Mouse (Mus musculus): Measurements from ENCODE around the gene Tbc1d25. TPM values are rescaled to one million over a fixed set of nuclear protein-coding genes. Genes with fewer than 3 reads are reported as not detected.

Tbc1d25 gene
- polyA plus RNA-seq (2012; rRNA removed; ENCODE audit: low replicate concordance), result 7.1 and 12.0 TPM in 2 replicates

DNA sequence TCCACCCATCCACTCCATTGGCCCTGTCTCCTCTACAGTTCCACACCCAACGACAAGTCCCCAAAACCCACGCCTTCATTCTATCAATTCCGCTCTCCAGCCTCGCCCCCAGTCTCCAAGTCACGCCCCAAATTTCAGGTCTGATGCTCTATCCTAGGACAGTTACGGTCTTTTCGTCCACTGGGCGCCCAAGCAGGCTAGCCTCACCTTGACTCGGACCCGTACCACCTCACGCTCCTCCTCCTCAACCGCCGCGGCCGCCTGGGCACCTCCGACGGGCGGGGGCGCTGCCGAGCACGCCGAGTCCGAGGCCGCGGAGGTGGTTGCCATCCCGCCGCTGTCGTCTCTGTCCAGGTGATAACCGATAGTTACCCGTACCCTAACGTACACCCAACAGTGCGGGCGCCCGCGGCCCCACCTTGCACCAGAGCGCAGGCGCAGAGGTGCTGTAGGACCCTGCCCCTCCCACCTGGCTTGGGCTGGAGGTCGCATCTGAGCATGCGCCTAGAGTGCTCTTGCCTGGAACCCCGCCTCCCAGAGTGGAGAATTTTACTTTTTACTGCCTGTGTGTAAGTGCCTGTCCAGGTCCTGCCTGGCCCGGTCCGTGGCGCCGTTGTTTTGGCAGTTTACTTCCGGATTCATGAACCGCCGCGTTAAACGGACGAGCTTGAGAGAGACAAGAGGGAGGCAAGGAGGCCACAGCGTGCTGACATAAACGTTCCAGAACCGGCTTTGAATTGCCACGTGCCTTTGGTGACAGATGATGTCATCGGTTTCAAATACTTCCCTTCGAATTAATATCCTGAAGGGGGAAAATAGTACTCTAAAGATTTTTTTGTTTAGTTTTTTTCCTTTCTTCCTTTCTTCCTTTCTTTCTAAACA, at the start of gene Tbc1d25:
Gene Tbc1d25 (minus strand): TSS at position 678 of the 882 bp plus-strand sequence.

DNA sequence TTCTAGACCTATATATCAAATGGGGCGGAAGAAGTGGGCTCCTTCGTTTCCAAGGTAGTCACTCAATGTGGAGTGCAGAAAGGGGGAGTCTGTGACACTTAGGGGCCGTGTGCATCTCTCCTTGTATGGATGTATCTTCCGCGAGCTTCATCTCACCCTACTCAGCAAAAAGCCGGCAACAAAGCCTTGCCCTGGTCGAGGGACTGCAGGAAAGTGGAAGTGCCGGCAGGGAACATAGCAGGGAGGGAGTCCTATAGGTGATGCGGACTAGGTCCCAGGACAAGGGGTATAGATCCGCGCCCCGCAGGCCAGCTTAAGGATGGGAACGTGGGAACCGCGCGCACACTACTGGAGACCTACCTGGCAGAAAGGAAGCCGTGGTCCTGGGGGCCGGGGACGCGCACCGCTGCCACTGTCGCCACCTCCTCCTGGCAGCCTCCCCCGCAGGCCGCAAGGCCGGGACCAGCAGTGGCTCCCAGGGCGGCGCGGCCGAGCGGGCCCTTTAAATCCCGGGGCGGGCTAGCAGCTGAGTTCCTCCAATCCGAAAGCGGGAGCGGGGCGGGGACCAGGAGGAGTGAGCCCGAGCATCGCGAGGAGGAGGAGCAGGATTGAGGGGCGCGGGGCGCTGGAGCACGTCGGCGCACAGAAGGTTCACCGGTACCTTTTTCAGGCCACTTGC, 30.2 kb upstream of the Tbc1d25 start, which contains the start of gene Porcn:
Gene Porcn (minus strand): TSS at position 511 of the 679 bp plus-strand sequence.

DNA sequence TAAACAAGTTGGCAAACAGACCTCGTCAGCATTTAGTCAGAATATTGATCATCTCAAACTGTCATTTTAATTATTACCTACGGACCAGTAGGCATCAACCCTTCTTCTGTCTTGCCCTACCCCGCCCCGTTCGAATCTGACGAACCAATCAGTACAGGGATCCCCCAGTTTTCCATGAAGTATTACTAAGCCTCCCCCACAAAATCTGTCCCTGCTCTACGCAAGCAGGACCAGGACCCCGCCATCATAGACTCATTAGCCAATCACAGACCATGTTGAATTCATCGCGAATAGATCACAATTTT, 17.4 kb upstream of the Tbc1d25 start, which contains the start of gene Ebp:
Gene Ebp (minus strand): TSS at position 94 of the 305 bp plus-strand sequence.

DNA sequence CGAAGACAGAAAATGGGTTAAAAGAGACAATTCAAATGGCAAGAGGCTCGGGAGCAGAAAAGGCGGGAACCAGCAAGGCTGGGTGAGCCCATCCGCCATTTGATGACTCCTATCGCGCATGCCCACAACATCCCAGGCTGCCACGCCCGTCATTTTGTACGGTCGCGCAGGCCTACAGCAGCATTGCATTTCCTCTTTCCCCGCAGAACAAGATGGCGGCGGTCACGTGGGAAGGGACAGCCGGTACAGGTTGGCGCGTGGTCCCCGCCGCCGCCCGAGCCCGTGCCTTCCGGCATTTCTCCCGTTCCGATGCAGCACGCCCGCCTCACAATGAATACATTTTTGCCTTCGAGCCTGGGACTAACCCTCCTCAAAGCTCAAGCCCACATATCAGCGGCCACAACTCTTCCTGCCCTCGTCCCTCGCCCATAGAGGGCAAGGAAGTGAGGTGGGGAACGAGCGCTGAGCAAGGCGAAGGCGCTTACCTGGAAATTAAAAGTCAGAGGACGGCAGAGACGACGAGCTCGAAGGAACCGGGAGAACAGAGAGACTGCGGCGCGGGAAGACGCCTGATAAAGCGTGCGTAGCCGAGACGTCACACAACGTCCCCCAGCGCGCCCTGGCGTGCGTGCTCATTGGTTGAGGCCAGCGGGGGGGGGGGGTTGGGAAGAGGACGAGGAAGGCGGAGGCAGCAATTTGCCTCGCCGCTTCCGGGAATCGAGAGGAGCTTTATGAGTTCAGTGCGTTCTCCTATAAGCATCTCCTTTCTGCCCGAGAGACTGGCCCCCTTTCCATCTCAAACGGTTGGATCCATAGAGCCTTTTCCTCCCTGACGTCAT, 30.6 kb downstream of the Tbc1d25 start, which contains the start of gene Rbm3:
Gene Rbm3 (minus strand): TSS at position 728 of the 839 bp plus-strand sequence.

DNA sequence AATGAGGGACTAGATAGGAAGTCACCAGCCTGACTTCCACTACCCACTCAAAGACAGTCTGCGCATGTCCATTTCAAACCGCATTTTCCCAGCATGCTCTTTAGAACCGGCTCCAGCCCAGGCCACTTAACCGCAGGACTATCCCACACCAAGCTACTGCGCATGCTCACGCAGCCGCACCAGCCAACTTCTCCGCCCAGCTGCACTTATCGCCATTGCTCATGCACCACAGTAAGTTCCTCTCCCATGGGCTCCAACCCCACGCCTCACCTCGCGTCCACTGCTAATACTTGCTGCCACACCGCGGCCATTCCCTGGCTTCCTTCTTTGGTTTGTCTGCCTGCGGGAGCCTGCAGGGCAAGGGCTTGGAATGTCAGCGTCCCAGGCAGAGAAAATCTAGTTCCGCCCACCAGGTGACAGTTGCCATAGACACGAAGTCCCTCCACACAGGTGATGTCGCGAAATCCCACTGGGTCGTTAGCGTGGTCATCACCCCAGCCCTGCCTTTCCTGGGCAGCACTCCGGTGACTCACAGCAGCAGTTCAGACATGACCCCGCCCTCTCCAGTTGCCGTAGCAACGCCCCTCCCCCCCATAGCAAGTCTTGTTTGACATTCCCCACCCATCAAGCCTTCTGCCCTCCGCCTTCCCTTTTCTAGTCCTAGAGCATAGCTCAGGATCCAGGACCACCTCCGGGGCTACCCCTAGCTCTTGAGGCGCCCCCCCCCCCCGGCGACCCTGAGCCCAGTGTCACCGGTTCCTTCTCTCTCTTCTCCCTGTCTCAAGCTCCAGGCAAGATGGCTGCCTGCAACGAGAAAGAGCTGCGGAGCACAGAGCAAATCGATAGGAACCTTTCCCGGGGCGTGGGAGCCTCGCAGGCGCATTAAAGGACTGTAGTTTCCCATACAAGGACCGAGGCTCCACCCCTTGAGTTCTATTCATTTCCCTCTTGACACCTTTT, 43.7 kb downstream of the Tbc1d25 start, which contains the start of gene Wdr13:
Gene Wdr13 (minus strand): TSS at position 876 of the 960 bp plus-strand sequence.

Other genes with a start within 250 kb of the Tbc1d25 start
- not detected in 2 replicates for gene Eras, start 247.6 kb downstream of the Tbc1d25 start, polyA plus RNA-seq (2012; rRNA removed; ENCODE audit: low replicate concordance)
- 6.2 and 9.8 TPM in 2 replicates for gene Hdac6, start 228.3 kb downstream of the Tbc1d25 start, polyA plus RNA-seq (2012; rRNA removed; ENCODE audit: low replicate concordance)
- 0.24 and 0.27 TPM in 2 replicates for gene Gata1, start 198.1 kb downstream of the Tbc1d25 start, polyA plus RNA-seq (2012; rRNA removed; ENCODE audit: low replicate concordance)
- gene Glod5, start 157.7 kb downstream of the Tbc1d25 start, polyA plus RNA-seq (2012; rRNA removed; ENCODE audit: low replicate concordance), result 15.0 and 16.6 TPM in 2 replicates
- gene Suv39h1, start 101.4 kb downstream of the Tbc1d25 start, polyA plus RNA-seq (2012; rRNA removed; ENCODE audit: low replicate concordance), result 4.7 and 7.2 TPM in 2 replicates
- gene Was, start 85.7 kb downstream of the Tbc1d25 start, polyA plus RNA-seq (2012; rRNA removed; ENCODE audit: low replicate concordance), result 1.9 and 5.2 TPM in 2 replicates
- gene Wdr13, start 43.3 kb downstream of the Tbc1d25 start, polyA plus RNA-seq (2012; rRNA removed; ENCODE audit: low replicate concordance), result 53.2 and 126 TPM in 2 replicates
- gene Rbm3, start 30.3 kb downstream of the Tbc1d25 start, polyA plus RNA-seq (2012; rRNA removed; ENCODE audit: low replicate concordance), result 19.6 and 25.9 TPM in 2 replicates
- gene Ebp, start 17.3 kb upstream of the Tbc1d25 start, polyA plus RNA-seq (2012; rRNA removed; ENCODE audit: low replicate concordance), result 149 and 236 TPM in 2 replicates
- gene Porcn, start 30.3 kb upstream of the Tbc1d25 start, polyA plus RNA-seq (2012; rRNA removed; ENCODE audit: low replicate concordance), result 5.3 and 20.6 TPM in 2 replicates
- 11.9 and 24.0 TPM in 2 replicates for gene Ftsj1, start 76.2 kb upstream of the Tbc1d25 start, polyA plus RNA-seq (2012; rRNA removed; ENCODE audit: low replicate concordance)
- gene Slc38a5, start 95.0 kb upstream of the Tbc1d25 start, polyA plus RNA-seq (2012; rRNA removed; ENCODE audit: low replicate concordance), result 0.11 and 7.0 TPM in 2 replicates
- gene Ssxb10, start 151.2 kb upstream of the Tbc1d25 start, polyA plus RNA-seq (2012; rRNA removed; ENCODE audit: low replicate concordance), result not detected in 2 replicates
- not detected in 2 replicates for gene Ssxb9, start 190.8 kb upstream of the Tbc1d25 start, polyA plus RNA-seq (2012; rRNA removed; ENCODE audit: low replicate concordance)
- not detected in 2 replicates for gene Ssxb1, start 237.1 kb upstream of the Tbc1d25 start, polyA plus RNA-seq (2012; rRNA removed; ENCODE audit: low replicate concordance)

Data from duodenum, adult 2 months (tissue).